Mouse (Mus musculus) kidney, adult 11 months (tissue): ENCODE results near the gene Plaur.
A peak's percentile ranks its signal among the peaks of the same experiment; 100 is the strongest.

Experiments
- DNase-seq: peaks from one replicate; pipeline ENCODE4 v3.0.0; 2022

The Plaur gene

DNA sequence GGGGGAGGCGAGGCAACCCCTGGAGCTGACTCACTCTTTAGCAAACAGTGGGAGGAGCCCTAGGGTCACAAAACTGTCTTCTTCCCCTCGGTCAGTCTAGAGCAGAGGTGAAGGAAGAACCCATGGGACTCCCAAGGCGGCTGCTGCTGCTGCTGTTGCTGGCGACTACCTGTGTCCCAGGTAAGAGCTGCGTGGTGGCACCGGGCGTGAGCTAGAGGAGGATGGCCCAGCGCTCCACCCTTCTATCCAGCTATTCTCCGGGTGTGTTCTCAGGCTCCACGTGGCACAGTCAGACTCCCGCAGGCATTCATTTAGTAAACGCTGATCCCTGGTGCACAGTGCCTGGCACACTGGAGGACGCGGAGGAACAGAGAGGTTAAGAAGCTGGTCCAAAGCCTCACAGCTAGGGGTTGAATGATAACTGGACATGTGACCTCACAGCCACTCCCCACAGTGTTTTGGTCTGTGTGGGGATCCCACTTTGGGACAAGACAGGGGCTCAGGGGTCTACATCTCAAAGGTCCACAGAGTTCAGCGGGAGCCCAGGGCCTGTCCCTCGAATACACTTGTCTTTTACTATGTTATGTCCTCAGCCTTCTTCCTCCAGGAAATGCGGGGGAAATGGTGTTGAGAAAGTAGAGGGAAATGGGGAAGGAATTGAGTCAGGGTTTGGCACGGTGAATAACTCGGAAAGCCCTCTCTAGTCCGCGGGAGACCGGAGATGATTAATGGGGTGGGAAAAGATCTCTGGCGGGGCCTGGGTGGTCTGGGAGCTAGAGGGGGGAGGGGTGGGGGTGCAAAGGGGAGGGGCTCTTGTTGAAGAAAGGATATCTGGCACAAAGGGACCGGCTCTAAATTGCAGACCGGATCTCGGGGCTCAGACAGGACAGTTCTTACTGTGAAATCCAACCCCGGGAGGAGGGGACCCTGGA is at the start of gene Plaur:
Plaur (plus strand) TSS at position 97 of the 932 bp plus-strand sequence.
- peak; percentile 37 for DNase-seq

DNA sequence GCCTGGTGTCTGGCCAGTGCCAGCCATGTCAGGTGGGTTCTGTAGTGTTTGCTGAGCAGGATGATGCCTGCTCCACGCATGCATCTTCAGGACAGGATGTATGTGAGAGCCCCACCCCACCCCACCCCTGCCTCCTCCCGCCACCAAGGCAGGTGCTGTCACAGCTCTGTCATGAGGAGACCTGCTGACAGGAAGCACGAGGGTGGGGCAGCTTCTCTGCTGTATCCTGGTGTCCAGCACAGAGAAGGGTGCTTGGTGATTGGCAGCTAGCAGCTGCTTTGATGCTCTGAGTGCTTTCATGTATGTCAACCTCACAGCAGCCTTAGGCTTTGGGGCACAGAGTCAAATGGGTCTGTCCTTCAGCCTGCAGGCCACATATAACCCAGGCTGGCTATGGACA is 48.7 kb upstream of the Plaur start:
- no peak for DNase-seq

DNA sequence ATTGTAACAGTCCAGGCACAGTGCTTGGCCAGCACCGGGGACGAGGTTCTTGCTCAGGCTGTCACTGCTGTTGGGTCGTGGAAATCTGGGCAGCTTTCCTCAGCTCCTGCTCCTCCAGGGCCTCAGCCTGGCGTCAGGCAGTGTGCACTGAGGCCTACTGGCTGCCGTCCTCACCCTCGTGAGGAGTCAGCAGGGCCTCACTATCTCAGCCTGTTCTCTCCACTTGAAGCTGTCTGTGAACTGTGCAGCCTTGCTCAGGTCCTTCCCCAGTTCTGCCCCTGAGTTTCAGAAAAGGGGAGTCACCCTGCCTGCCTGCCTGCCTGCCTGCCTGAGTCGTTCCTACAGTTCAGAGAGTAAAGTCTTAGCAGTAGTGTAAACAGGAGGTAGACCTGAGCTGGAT is 47.0 kb upstream of the Plaur start:
- no peak for DNase-seq

DNA sequence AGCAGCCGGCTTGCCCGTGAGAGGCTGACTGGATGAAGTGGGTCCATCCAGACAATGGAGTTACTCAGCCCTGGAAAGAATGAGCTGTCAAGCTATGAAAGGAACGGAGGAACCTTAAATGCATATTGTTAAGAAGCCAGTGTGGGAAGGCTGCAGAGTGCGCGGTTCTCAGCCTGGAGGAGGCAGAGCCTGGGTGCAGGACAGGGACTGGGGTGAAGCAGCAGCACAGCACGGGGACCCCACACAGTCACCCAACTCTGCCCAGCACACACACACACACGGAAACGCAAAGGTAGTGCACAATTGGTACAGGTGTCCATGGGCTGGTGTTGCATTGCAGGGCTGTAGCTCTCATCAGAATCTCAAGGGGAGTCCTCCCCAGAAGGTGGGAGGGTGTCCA is 42.7 kb upstream of the Plaur start:
- DNase-seq: no peak

DNA sequence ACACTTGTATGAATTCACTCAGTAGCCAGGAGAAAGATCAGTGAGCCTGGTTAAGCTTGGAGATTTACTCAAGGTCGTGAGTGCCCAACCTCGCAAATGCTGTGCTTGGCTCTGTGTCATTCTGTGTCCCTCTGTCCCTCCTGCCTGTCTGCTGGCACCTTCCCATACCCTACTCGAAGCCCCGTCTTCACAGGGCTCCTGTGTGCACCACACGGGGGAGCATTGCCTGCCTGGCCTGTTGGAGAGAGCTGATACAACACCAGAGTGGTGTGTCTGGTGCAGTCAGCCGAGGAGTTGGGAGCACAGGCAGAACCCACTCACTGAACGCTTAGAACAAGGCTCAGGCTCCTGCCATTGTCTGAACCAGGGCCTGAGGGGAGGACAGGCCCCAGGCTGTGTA is 40.6 kb upstream of the Plaur start:
- no peak for DNase-seq

DNA sequence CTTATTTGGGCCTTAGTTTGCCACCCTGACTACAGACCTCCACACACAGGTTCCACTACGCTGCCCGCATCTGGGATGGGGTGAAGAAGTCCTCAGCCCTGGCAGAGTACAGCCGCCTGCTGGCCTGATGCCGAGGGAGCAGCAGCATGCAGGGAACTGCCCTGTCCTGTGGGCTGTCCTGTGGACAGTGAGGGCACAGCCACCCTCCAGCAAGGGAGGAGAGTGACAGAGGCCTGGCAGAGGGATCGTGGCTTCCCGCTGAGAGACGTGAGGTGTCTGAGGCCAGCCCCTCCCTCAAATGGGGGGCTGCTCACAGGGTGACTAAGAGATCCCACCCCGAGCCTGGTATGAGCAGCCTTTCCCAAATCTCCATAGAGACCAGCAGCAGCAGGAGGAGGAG is 40.0 kb upstream of the Plaur start:
- peak; percentile 38 for DNase-seq

DNA sequence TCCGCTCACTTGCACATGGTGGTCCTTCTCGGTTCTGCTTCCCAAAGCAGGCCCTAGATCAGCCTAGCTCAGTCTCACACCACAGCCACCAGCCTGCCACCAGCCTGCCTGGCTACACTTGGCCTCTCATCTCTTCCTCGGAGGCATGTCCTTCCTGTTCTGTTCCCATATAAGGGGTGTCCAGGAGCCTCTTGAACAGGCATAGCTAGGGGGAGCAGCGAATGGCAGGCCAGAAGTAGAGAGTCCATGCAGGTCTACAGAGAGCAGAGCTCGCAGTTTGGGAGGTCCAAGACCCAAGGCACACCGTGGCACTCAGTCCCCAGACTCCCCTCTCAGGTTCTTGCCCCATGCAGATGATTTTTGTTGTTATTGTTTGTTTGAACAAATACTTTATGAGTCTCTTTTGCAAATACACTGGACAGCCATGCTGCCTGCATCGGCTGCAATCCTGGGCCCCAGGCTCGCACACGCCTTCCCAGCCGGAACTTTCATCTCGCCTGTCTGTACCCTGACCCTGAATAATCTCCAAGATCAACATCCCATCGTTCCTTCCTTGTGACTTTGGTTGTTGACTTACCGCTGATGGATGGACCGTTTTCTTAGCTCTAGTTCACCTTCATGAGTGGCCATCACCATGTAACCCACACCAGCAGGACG is 39.0 kb upstream of the Plaur start:
- no peak for DNase-seq

DNA sequence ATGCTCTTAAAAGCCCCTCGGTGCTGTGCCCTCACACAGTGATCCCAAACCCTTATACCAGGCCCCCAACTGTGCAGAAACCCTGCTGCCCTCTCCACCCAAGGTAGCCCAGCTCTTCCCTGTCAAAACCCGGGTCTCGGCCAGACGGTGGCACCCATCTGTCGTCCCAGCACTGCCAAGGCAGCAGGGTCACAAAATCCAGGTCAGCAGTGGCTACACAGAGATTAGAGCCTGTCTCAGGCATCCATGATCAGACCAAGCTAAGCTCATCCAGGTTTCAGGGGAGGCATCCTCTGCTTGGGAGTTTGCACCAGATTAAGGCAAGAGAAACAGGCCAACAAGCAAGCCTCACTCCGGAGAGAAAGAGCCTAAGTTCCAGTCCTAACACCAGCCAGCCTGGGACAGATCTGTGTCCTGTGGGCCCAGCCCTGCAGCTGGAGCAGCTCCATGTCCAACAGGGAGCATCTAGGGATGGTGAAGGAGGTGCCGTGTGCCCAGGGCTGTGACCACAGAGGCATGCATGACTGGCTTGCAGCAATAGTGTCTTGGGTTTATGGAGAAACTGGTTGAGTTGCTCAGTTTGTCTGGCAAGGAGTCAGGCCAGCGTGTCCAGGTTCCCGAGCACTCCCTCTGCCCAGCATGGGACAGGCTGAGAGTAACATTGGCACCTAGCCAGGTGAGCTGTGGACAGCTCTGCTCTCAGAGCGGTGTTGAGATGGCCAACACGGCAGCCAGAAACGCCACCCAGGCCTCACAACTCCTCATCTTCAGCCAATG is 38.1 kb upstream of the Plaur start:
- no peak for DNase-seq

DNA sequence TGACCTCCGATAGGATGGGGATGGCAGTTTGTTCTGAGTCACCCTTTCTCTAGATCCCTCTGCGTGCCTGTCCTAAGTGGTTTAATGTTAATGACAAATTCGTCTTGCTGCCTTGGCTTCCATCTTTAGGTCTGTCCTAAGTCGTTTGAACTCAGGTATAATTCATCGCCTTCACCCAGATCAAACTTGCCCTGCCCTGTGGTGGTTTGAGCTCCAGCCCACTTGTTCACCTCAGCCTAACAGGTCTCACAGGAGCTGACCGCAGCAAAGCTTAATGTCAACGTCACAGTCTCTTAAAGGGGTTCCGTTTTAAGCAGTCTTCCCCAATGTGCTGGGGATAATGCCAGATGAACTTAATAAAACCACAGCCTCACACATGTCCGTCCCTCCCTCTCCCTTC is 36.4 kb upstream of the Plaur start:
- DNase-seq: no peak

DNA sequence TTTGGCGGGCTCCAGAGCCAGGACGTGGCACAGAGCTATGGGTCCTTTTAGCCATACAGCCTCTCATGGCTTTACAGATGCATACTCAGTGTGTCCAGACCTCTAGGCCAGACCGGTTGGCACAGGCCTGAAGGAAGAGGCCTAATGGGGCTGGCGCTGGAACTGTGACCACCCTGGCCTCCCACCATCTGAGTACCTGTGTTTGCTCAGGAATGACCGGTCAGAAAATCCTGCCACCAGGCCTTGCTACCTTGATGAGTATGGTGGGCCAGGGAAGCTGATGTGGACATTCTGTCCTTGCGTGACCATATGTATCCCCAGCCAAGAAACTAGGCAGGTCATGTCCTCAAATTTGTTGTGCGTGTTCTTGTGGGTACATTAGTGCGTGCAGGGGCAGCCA is 35.1 kb upstream of the Plaur start:
- DNase-seq: no peak

DNA sequence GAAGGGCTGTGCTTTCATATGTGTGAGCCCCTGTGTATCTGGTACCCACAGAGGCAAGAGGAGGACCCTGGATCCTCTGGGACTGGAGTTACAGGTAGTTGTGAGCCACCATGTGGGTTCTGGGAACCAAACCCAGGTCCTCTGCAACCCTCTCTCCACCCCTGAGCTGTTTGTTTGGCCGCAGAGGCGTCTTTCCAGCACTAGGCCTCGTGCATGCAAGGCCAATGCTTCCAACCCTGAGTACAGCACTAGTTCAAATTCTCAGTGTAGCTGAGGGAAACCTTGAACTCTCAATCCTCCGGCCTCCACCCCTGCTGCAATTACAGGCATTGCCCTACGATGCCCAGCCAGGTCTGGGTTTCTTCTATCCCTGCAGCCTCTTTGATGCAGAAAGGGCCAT is 33.6 kb upstream of the Plaur start:
- no peak for DNase-seq

DNA sequence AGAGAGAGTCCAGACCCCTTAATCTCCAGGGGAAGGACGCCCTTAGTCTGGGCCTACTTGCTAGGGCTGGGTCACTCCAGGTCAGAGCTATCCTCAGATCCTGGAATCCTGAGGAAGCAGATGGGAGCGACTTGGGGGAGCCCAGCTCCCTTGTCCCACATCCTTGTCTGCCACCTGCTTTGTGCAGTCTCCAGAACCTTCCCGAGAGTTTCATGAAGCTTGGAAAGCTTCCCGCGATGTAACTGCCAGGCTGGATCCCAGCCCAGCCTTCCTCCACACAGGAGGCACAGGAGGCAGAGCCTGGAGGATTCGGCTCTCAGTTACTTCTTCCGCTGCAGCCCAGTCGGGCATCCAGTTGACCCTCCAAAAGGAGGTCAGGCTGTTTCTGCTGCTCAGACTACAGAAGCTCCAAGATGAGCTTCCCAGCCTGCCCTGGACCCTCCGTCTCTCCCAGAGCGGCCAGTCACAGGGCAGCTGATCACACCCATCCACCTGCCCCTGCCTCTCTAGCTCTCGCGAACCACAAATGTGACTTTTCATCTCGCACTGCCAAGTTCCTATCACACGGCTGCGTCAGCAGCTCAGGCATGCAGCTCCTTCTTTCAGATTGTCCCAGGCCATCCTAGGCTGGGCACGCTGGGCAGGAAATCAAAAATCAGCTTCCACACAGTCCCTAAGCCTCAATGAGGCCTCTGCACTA is 32.7 kb upstream of the Plaur start:
- no peak for DNase-seq

DNA sequence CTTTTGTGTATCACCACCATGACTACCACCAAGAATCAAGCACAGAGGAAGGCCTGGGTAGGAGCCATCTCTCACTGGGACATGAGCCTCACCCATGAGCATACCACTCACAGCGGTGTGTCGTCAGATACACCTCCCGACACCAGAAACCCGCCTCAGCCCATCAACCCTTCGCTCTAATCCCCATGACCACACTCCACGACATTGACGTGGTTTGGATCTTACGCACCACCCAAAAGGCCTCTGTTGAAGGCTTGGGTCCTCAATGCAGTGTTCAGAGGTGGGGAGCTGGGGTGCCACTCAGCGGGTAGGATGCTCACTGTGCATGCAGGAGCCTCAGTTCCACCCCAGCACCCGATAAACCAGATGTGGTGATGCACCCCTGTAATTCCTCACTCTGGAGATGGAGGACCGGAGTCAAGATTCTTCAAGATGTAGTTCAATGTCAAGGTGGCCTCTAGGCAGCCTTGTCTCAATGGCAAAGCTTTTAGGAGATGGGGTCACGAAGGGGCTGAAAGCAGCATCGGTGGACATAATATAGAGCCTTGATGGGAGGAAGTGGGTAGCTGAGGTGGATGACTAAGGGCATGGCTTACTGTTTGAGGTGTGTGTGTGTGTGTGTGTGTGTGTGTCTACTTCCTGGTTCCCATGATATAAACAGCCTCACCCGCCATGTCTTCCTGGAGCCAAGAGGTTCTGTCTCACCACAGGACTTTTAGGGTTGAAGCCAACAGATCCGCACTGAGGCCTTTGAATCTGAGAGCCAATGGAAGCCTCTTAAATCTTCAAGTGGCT is 31.5 kb upstream of the Plaur start:
- no peak for DNase-seq

DNA sequence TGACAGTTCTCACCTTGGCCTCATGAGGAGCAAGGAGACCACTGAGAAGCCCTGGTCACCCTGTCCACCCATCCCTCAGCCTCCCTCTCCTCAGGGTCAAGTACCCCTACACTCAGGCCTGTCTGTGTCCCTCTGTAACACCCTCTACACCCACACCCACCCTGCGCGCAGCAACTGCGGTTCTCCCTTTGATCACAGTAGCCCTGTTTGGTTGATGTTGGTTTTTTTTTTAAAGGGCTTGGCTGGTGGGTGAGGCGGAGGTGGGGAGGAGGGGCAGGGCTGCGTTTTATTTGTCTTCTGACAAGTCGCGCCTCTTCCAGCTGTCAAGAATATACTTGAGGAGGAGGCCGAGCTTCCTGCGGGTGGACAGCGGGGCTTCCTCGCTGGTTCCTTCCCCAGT is 30.6 kb upstream of the Plaur start:
- DNase-seq: no peak

DNA sequence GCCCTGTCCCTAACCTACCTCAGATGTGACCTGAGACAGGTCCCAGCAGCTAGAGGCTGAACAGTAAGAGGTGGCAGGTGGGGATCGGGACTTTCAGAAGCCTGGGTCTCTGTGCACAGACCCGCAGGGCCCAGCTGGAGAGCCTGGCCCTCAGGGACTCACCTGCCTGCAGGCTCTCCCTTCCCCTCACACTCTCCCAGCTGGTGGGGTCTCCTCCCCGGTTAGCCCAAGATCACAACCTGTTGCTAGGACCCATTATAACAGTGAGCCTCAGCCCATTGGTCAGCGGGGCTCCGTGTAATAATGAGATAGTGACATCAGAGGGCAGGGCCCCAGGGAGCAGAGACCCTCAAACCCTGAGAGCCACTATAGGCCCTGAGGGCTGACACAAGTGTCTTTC is 27.0 kb upstream of the Plaur start:
- DNase-seq: no peak

DNA sequence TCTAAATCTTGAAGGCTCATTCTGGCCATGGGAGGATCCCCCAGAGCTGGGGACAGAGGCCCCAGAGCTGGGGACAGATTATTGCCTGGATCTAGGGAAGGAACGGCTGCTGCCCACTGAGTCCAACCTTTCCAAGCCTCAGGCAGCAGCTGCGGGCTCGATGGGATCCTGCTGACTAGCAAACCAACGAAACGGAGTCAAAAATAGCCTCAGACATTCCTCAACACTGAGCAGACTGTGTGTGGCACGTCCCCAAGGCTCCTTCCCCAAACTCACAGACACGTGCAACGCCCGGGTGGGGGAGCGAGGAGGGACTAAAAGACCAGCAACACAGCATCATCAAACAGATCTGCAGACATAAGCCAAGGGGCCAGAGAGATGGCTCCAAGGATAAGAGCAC is 24.3 kb upstream of the Plaur start:
- no peak for DNase-seq

DNA sequence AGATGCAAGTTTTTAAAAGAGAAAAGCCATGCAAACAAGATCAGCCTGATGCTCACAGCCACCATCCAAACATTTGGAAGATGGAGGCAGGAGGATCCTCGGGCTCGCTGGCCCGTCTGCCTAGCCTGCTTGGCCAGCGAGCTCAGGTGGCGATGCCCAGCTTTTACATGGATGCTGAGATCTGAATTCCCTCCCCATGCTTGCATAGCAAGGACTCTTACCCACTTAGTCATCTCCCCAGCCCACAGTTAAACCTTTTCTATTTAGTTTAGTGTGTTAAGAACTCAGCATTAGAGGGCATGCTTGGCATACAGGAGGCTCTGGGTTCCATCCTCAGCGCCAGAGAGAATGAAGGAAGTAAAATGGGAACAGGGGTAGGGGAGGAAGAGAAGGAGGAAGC is 23.1 kb upstream of the Plaur start:
- DNase-seq: no peak

DNA sequence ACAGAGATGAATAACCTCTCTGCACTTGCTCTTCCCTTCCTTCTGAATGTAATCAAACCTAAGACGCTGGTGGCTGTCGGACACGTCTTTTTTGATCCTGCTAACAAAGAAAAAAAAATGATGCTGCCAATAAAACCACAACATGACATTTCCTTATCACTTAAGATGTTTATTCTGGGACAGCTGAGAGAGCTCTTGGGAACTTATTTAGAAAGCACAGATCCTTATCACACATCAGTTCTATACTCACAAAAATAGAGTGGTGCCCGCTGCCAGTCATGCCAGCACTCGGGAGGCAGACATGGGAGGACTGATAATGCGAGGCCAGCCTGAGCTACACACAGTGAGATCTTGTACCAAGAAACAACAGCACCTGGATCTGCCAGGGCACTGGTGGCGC is 22.4 kb upstream of the Plaur start:
- DNase-seq: no peak

DNA sequence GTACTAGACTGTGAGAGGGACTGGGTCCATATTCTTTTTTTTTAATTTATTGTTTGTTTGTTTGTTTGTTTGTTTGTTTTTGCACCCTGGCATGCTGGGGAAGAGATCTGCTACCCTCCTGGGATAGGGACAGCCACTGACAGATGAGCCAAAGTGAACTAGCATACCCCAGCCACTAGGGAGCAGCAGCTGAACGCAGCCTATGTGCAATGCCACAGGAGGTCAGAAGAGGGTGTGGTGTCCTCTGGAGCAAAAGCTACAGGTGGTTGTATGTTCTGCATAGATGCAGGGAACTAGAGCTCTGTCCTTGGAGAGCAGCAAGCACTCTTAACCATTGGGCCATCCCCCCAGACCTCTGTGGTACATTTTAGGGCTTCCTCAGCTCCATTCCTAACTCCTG is 20.5 kb upstream of the Plaur start:
- DNase-seq: peak; percentile 64

DNA sequence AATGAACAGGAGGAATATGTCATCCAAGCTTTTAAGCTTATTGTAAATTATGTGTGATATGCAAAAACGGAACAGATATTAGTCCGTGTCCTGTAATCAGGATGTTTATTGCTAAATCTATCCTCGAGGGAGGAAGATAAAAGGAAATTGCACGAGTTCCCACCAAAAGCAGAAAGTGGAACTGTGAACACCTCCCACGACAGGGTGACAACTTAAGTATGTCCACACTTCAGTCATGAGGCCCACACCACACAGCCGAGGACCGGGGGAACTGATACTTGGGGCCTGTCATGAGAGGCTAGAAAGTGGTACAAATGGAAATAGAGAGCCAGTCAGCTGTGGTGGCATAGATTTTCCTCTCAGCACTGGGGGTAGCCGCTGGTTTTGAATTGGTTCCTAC is 20.0 kb upstream of the Plaur start:
- no peak for DNase-seq

DNA sequence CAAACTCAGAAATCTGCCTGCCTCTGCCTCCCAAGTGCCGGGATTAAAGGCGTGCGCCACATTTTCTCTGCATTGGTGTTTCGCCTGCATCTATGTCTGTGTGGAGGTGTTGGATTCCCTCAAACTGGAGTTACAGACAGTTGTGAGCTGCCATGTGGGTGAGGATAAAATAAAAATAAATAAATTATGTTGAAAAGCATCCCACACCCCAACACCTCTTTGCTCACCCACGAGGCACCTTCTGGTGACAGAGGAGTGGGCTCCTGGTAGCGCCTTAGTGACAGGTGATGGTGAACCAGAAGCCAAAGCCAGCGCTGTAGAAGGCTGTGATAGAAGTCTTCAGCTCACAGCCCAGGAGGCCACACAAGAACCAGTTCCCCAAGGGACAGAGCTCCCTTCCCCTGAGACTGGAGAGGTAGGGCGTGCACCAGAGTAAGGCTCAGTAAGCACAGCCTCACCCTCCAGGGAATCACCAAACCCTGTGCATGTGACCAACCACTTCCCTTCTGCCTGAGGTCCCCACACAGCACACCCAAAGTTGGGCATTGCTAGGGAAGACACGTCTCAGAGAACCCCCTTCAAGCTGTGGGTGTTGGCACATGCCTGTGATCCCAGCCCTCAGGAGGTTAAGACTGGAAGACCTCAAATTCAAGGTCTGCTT is 16.9 kb upstream of the Plaur start:
- DNase-seq: no peak
